Mouse (Mus musculus): ENCODE data around the gene Hnrnpf. TPM values are rescaled to one million over a fixed set of nuclear protein-coding genes. Genes with fewer than 3 reads are reported as not detected.

Gene Hnrnpf
- total RNA-seq, 1 experiment = 669 TPM

- TF ChIP-seq ZNF384 (IDR thresholded peaks at IDR 0.05; ENCODE audit: low read depth, low read length) (no peak), ZC3H11A (IDR thresholded peaks at IDR 0.05; ENCODE audit: borderline replicate concordance, low read depth, low read length) (no peak), HCFC1 (IDR thresholded peaks at IDR 0.05; ENCODE audit: borderline replicate concordance, insufficient read depth, low read length) (no peak), MAFK (IDR thresholded peaks at IDR 0.05; ENCODE audit: insufficient read depth, low read depth, low read length) (no peak), CHD2 (IDR thresholded peaks at IDR 0.05; ENCODE audit: low read depth, low read length) (no peak)
- no peaks in the 10 kb centered on the region for H3K36me3 ChIP-seq (ENCODE audit: control insufficient read depth, insufficient read depth, low read length, poor library complexity, severe bottlenecking)
- no peak within 1 kb of the TSS for H3K4me3 ChIP-seq (ENCODE audit: insufficient read depth in 1 of 2, low read depth in 1 of 2, low read length in 2 of 2, poor library complexity in 1 of 2, severe bottlenecking in 1 of 2)
- no peaks in the 10 kb centered on the region for H3K9me3 ChIP-seq (ENCODE audit: control insufficient read depth, insufficient read depth, low read depth, low read length)
- DNase-seq (ENCODE audit: low read depth, low spot score) = no peak
- in situ Hi-C loops (cut with MboI; ENCODE audit: low sequenced_read_pairs in 2 of 2, unreplicated experiment in 2 of 2) = no loop called here
- no peak within 1 kb of the TSS for H3K9ac ChIP-seq (ENCODE audit: insufficient read depth, low read depth, low read length, poor library complexity, severe bottlenecking)
- peaks cover 3 to 5% of the 10 kb centered on the region in 2 experiments; a peak in 3 of 4 replicates for H3K4me1 ChIP-seq (ENCODE audit: control insufficient read depth in 2 of 2, insufficient read depth in 2 of 2, low read length in 2 of 2, poor library complexity in 1 of 2)
- H3K27ac ChIP-seq (ENCODE audit: insufficient read depth, low read depth, low read length, poor library complexity, severe bottlenecking) = no peak within 1 kb of the TSS
Observed at GRCm38 (mm10) chr6:117937222-117937932, 37.3 kb downstream of the Hnrnpf start, which contains the start of gene Fxyd4. TSS of gene Fxyd4 (minus strand) at chr6:117937692.

GRCm38 (mm10) chr6:117938951-117939350, 38.8 kb downstream of the Hnrnpf start:
- Histone ChIP-seq H3K4me1 (ENCODE audit: control insufficient read depth in 2 of 2, insufficient read depth in 2 of 2, low read length in 2 of 2, poor library complexity in 1 of 2) (peaks cover 3 to 10% of the 10 kb centered on the region in 2 experiments; a peak in 3 of 4 replicates), H3K9ac (ENCODE audit: insufficient read depth, low read depth, low read length, poor library complexity, severe bottlenecking) (no peak overlapping the region), H3K36me3 (ENCODE audit: control insufficient read depth, insufficient read depth, low read length, poor library complexity, severe bottlenecking) (no peaks in the 10 kb centered on the region), H3K9me3 (ENCODE audit: control insufficient read depth, insufficient read depth, low read depth, low read length) (no peaks in the 10 kb centered on the region), H3K4me3 (ENCODE audit: insufficient read depth in 1 of 2, low read depth in 1 of 2, low read length in 2 of 2, poor library complexity in 1 of 2, severe bottlenecking in 1 of 2) (no peak overlapping the region), H3K27ac (ENCODE audit: insufficient read depth, low read depth, low read length, poor library complexity, severe bottlenecking) (no peak overlapping the region)
- in situ Hi-C loops (cut with MboI; ENCODE audit: low sequenced_read_pairs in 2 of 2, unreplicated experiment in 2 of 2) = no loop called here
- TF ChIP-seq HCFC1 (IDR thresholded peaks at IDR 0.05; ENCODE audit: borderline replicate concordance, insufficient read depth, low read length) = no peak
- no peak for TF ChIP-seq ZNF384 (IDR thresholded peaks at IDR 0.05; ENCODE audit: low read depth, low read length)
- TF ChIP-seq CHD2 (IDR thresholded peaks at IDR 0.05; ENCODE audit: low read depth, low read length) = no peak
- TF ChIP-seq ZC3H11A (IDR thresholded peaks at IDR 0.05; ENCODE audit: borderline replicate concordance, low read depth, low read length) = no peak
- TF ChIP-seq MAFK (IDR thresholded peaks at IDR 0.05; ENCODE audit: insufficient read depth, low read depth, low read length) = no peak
- DNase-seq (ENCODE audit: low read depth, low spot score) = no peak

- TF ChIP-seq ZC3H11A (IDR thresholded peaks at IDR 0.05; ENCODE audit: borderline replicate concordance, low read depth, low read length) = no peak
- no peak for TF ChIP-seq CHD2 (IDR thresholded peaks at IDR 0.05; ENCODE audit: low read depth, low read length)
- TF ChIP-seq MAFK (IDR thresholded peaks at IDR 0.05; ENCODE audit: insufficient read depth, low read depth, low read length) = no peak
- no peak for TF ChIP-seq HCFC1 (IDR thresholded peaks at IDR 0.05; ENCODE audit: borderline replicate concordance, insufficient read depth, low read length)
Observed at GRCm38 (mm10) chr6:117942769-117943168, 42.6 kb downstream of the Hnrnpf start.

GRCm38 (mm10) chr6:117943899-117944298, 43.8 kb downstream of the Hnrnpf start:
- Histone ChIP-seq H3K4me3 (ENCODE audit: insufficient read depth in 1 of 2, low read depth in 1 of 2, low read length in 2 of 2, poor library complexity in 1 of 2, severe bottlenecking in 1 of 2) (no peak overlapping the region), H3K27ac (ENCODE audit: insufficient read depth, low read depth, low read length, poor library complexity, severe bottlenecking) (no peak overlapping the region), H3K9me3 (ENCODE audit: control insufficient read depth, insufficient read depth, low read depth, low read length) (no peaks in the 10 kb centered on the region), H3K4me1 (ENCODE audit: control insufficient read depth in 2 of 2, insufficient read depth in 2 of 2, low read length in 2 of 2, poor library complexity in 1 of 2) (peaks cover 0 to 7% of the 10 kb centered on the region in 2 experiments; a peak in 3 of 4 replicates), H3K9ac (ENCODE audit: insufficient read depth, low read depth, low read length, poor library complexity, severe bottlenecking) (no peak overlapping the region), H3K36me3 (ENCODE audit: control insufficient read depth, insufficient read depth, low read length, poor library complexity, severe bottlenecking) (no peaks in the 10 kb centered on the region)
- in situ Hi-C loops (cut with MboI; ENCODE audit: low sequenced_read_pairs in 2 of 2, unreplicated experiment in 2 of 2) = no loop called here
- DNase-seq (ENCODE audit: low read depth, low spot score) = no peak
- no peak for TF ChIP-seq ZC3H11A (IDR thresholded peaks at IDR 0.05; ENCODE audit: borderline replicate concordance, low read depth, low read length)
- TF ChIP-seq MAFK (IDR thresholded peaks at IDR 0.05; ENCODE audit: insufficient read depth, low read depth, low read length) = no peak
- no peak for TF ChIP-seq HCFC1 (IDR thresholded peaks at IDR 0.05; ENCODE audit: borderline replicate concordance, insufficient read depth, low read length)
- no peak for TF ChIP-seq ZNF384 (IDR thresholded peaks at IDR 0.05; ENCODE audit: low read depth, low read length)
- TF ChIP-seq CHD2 (IDR thresholded peaks at IDR 0.05; ENCODE audit: low read depth, low read length) = no peak

More at GRCm38 (mm10) chr6:117942769-117943168, 42.6 kb downstream of the Hnrnpf start:
- no peak overlapping the region for H3K27ac ChIP-seq (ENCODE audit: insufficient read depth, low read depth, low read length, poor library complexity, severe bottlenecking)
- no peaks in the 10 kb centered on the region for H3K36me3 ChIP-seq (ENCODE audit: control insufficient read depth, insufficient read depth, low read length, poor library complexity, severe bottlenecking)
- no peak overlapping the region for H3K9ac ChIP-seq (ENCODE audit: insufficient read depth, low read depth, low read length, poor library complexity, severe bottlenecking)
- in situ Hi-C loops (cut with MboI; ENCODE audit: low sequenced_read_pairs in 2 of 2, unreplicated experiment in 2 of 2) = no loop called here
- H3K4me1 ChIP-seq (ENCODE audit: control insufficient read depth in 2 of 2, insufficient read depth in 2 of 2, low read length in 2 of 2, poor library complexity in 1 of 2) = peaks cover 0 to 7% of the 10 kb centered on the region in 2 experiments; a peak in 3 of 4 replicates
- DNase-seq (ENCODE audit: low read depth, low spot score) = no peak
- H3K4me3 ChIP-seq (ENCODE audit: insufficient read depth in 1 of 2, low read depth in 1 of 2, low read length in 2 of 2, poor library complexity in 1 of 2, severe bottlenecking in 1 of 2) = no peak overlapping the region
- no peaks in the 10 kb centered on the region for H3K9me3 ChIP-seq (ENCODE audit: control insufficient read depth, insufficient read depth, low read depth, low read length)

Data from ES-E14 (cell line).